Mouse (Mus musculus): ENCODE results near the gene 3110040M04Rik. TPM values are rescaled to one million over a fixed set of nuclear protein-coding genes. Genes with fewer than 3 reads are reported as not detected.
"Not testable (repeated sequence)": the region's sequence is repeated elsewhere in the genome, so short reads cannot be mapped to it uniquely, and the experiment has no call there.

The 3110040M04Rik gene
- 0.30 and 0.66 TPM in 2 replicates for polyA plus RNA-seq (2014; fragmentation: Nextera tagmentation; extraction: Ambion mirVana)

- H3K36me3 ChIP-seq (ENCODE audit: control insufficient read depth, insufficient read depth, low read length); H3K4me2 ChIP-seq (ENCODE audit: low read depth); H3K27me3 ChIP-seq (ENCODE audit: control insufficient read depth, insufficient read depth, low read length); H3K4me1 ChIP-seq (ENCODE audit: control insufficient read depth, insufficient read depth, low read length); H3K27ac ChIP-seq (ENCODE audit: low read depth, low read length); ATAC-seq (ENCODE audit: insufficient read depth, low FRiP score, low TSS enrichment); H3K9ac ChIP-seq (ENCODE audit: low read length); H3K9me3 ChIP-seq (ENCODE audit: control insufficient read depth, low read length); DNase-seq (ENCODE audit: low spot score); H3K4me3 ChIP-seq (ENCODE audit: low read depth, low read length): not testable (repeated sequence)
- no CpG with 5 or more reads among the region's 6 CpGs for WGBS
Observed at GRCm38 (mm10) chr1:151203818-151204217, at the start of gene 3110040M04Rik. Gene 3110040M04Rik, plus strand, starts transcription at chr1:151204121.

- not testable (repeated sequence) for DNase-seq (ENCODE audit: low spot score); H3K27me3 ChIP-seq (ENCODE audit: control insufficient read depth, insufficient read depth, low read length); H3K9ac ChIP-seq (ENCODE audit: low read length); H3K9me3 ChIP-seq (ENCODE audit: control insufficient read depth, low read length); H3K27ac ChIP-seq (ENCODE audit: low read depth, low read length); H3K4me1 ChIP-seq (ENCODE audit: control insufficient read depth, insufficient read depth, low read length); H3K36me3 ChIP-seq (ENCODE audit: control insufficient read depth, insufficient read depth, low read length); H3K4me2 ChIP-seq (ENCODE audit: low read depth); ATAC-seq (ENCODE audit: insufficient read depth, low FRiP score, low TSS enrichment); H3K4me3 ChIP-seq (ENCODE audit: low read depth, low read length)
- 95% methylated on average over 9 of the region's 9 CpGs for WGBS
Observed at GRCm38 (mm10) chr1:151154131-151154530, 49.8 kb upstream of the 3110040M04Rik start.

GRCm38 (mm10) chr1:151156129-151156528 is 47.8 kb upstream of the 3110040M04Rik start:
- ATAC-seq (ENCODE audit: insufficient read depth, low FRiP score, low TSS enrichment) (no peak), DNase-seq (ENCODE audit: low spot score) (no peak)
- WGBS: 90% methylated on average over 3 of the region's 3 CpGs
- no peak overlapping the region for H3K4me2 ChIP-seq (ENCODE audit: low read depth)
- no peak overlapping the region for H3K4me3 ChIP-seq (ENCODE audit: low read depth, low read length)
- no peak overlapping the region for H3K27ac ChIP-seq (ENCODE audit: low read depth, low read length)
- no peaks in the 10 kb centered on the region for H3K4me1 ChIP-seq (ENCODE audit: control insufficient read depth, insufficient read depth, low read length)
- no peaks in the 10 kb centered on the region for H3K27me3 ChIP-seq (ENCODE audit: control insufficient read depth, insufficient read depth, low read length)
- H3K36me3 ChIP-seq (ENCODE audit: control insufficient read depth, insufficient read depth, low read length): no peaks in the 10 kb centered on the region
- H3K9me3 ChIP-seq (ENCODE audit: control insufficient read depth, low read length): no peaks in the 10 kb centered on the region
- no peak overlapping the region for H3K9ac ChIP-seq (ENCODE audit: low read length)

GRCm38 (mm10) chr1:151156777-151157632 is 46.9 kb upstream of the 3110040M04Rik start:
- H3K27ac ChIP-seq (ENCODE audit: low read depth, low read length): no peak overlapping the region
- 89% methylated on average over 7 of the region's 7 CpGs for WGBS
- no peak overlapping the region for H3K4me3 ChIP-seq (ENCODE audit: low read depth, low read length)

GRCm38 (mm10) chr1:151157963-151158856 is 45.7 kb upstream of the 3110040M04Rik start:
- H3K4me2 ChIP-seq (ENCODE audit: low read depth): no peak overlapping the region
- no peak overlapping the region for H3K4me3 ChIP-seq (ENCODE audit: low read depth, low read length)
- H3K36me3 ChIP-seq (ENCODE audit: control insufficient read depth, insufficient read depth, low read length): no peaks in the 10 kb centered on the region
- no peaks in the 10 kb centered on the region for H3K27me3 ChIP-seq (ENCODE audit: control insufficient read depth, insufficient read depth, low read length)
- no peak overlapping the region for H3K9ac ChIP-seq (ENCODE audit: low read length)
- H3K9me3 ChIP-seq (ENCODE audit: control insufficient read depth, low read length): no peaks in the 10 kb centered on the region
- WGBS: 56% methylated on average over 9 of the region's 9 CpGs
- no peaks in the 10 kb centered on the region for H3K4me1 ChIP-seq (ENCODE audit: control insufficient read depth, insufficient read depth, low read length)
- no peak overlapping the region for H3K27ac ChIP-seq (ENCODE audit: low read depth, low read length)
- peak; percentile 21 for DNase-seq (ENCODE audit: low spot score)
- peak; percentile 67 for ATAC-seq (ENCODE audit: insufficient read depth, low FRiP score, low TSS enrichment)

More at GRCm38 (mm10) chr1:151156777-151157632, 46.9 kb upstream of the 3110040M04Rik start:
- H3K27me3 ChIP-seq (ENCODE audit: control insufficient read depth, insufficient read depth, low read length): no peaks in the 10 kb centered on the region
- H3K9ac ChIP-seq (ENCODE audit: low read length): no peak overlapping the region
- H3K9me3 ChIP-seq (ENCODE audit: control insufficient read depth, low read length): no peaks in the 10 kb centered on the region
- ATAC-seq (ENCODE audit: insufficient read depth, low FRiP score, low TSS enrichment) (no peak), DNase-seq (ENCODE audit: low spot score) (no peak)
- H3K4me1 ChIP-seq (ENCODE audit: control insufficient read depth, insufficient read depth, low read length): no peaks in the 10 kb centered on the region
- H3K4me2 ChIP-seq (ENCODE audit: low read depth): no peak overlapping the region
- no peaks in the 10 kb centered on the region for H3K36me3 ChIP-seq (ENCODE audit: control insufficient read depth, insufficient read depth, low read length)

GRCm38 (mm10) chr1:151158857-151159510 is 44.9 kb upstream of the 3110040M04Rik start:
- no peak overlapping the region for H3K4me3 ChIP-seq (ENCODE audit: low read depth, low read length)
- no peak for DNase-seq (ENCODE audit: low spot score)
- no peaks in the 10 kb centered on the region for H3K27me3 ChIP-seq (ENCODE audit: control insufficient read depth, insufficient read depth, low read length)
- WGBS: 89% methylated on average over 2 of the region's 2 CpGs
- H3K4me1 ChIP-seq (ENCODE audit: control insufficient read depth, insufficient read depth, low read length): no peaks in the 10 kb centered on the region
- no peaks in the 10 kb centered on the region for H3K36me3 ChIP-seq (ENCODE audit: control insufficient read depth, insufficient read depth, low read length)
- no peak overlapping the region for H3K4me2 ChIP-seq (ENCODE audit: low read depth)
- H3K9ac ChIP-seq (ENCODE audit: low read length): no peak overlapping the region
- no peaks in the 10 kb centered on the region for H3K9me3 ChIP-seq (ENCODE audit: control insufficient read depth, low read length)
- no peak for ATAC-seq (ENCODE audit: insufficient read depth, low FRiP score, low TSS enrichment)
- H3K27ac ChIP-seq (ENCODE audit: low read depth, low read length): no peak overlapping the region

- DNase-seq (ENCODE audit: low spot score) (no peak), ATAC-seq (ENCODE audit: insufficient read depth, low FRiP score, low TSS enrichment) (no peak)
- 36% methylated on average over 8 of the region's 8 CpGs for WGBS
- H3K4me3 ChIP-seq (ENCODE audit: low read depth, low read length): no peak overlapping the region
- H3K9me3 ChIP-seq (ENCODE audit: control insufficient read depth, low read length): no peaks in the 10 kb centered on the region
- no peaks in the 10 kb centered on the region for H3K4me1 ChIP-seq (ENCODE audit: control insufficient read depth, insufficient read depth, low read length)
- no peak overlapping the region for H3K27ac ChIP-seq (ENCODE audit: low read depth, low read length)
- H3K36me3 ChIP-seq (ENCODE audit: control insufficient read depth, insufficient read depth, low read length): no peaks in the 10 kb centered on the region
- H3K27me3 ChIP-seq (ENCODE audit: control insufficient read depth, insufficient read depth, low read length): no peaks in the 10 kb centered on the region
- H3K9ac ChIP-seq (ENCODE audit: low read length): no peak overlapping the region
- no peak overlapping the region for H3K4me2 ChIP-seq (ENCODE audit: low read depth)
Observed at GRCm38 (mm10) chr1:151166031-151166430, 37.9 kb upstream of the 3110040M04Rik start.

- Histone ChIP-seq H3K27ac (ENCODE audit: low read depth, low read length) (no peak overlapping the region), H3K9ac (ENCODE audit: low read length) (no peak overlapping the region), H3K4me1 (ENCODE audit: control insufficient read depth, insufficient read depth, low read length) (no peaks in the 10 kb centered on the region), H3K9me3 (ENCODE audit: control insufficient read depth, low read length) (no peaks in the 10 kb centered on the region), H3K27me3 (ENCODE audit: control insufficient read depth, insufficient read depth, low read length) (no peaks in the 10 kb centered on the region), H3K4me3 (ENCODE audit: low read depth, low read length) (no peak overlapping the region), H3K36me3 (ENCODE audit: control insufficient read depth, insufficient read depth, low read length) (no peaks in the 10 kb centered on the region), H3K4me2 (ENCODE audit: low read depth) (no peak overlapping the region)
- WGBS: 10% methylated on average over 12 of the region's 12 CpGs
- peak; percentile 48; the same call in 1 of the 2 replicates for ATAC-seq (ENCODE audit: insufficient read depth, low FRiP score, low TSS enrichment)
- peak; percentile 40 for DNase-seq (ENCODE audit: low spot score)
Observed at GRCm38 (mm10) chr1:151167297-151168047, 36.4 kb upstream of the 3110040M04Rik start.
